Mouse (Mus musculus) intestine, embryonic 15.5 days (tissue): ENCODE data around the gene Tmem179b. TPM values are rescaled to one million over a fixed set of nuclear protein-coding genes. Genes with fewer than 3 reads are reported as not detected.
A peak's percentile ranks its signal among the peaks of the same experiment; 100 is the strongest.

Experiments
- ATAC-seq: fragments of 200-750 bp; cut with Nextera tagmentation; 2 replicates; pipeline ENCODE4 v1.8.0; 2017; ENCODE audit warnings: moderate TSS enrichment, moderate library complexity
- H3K27ac ChIP-seq: fragments of 300-500 bp; sonication (generic); 2 replicates; pipeline ENCODE4 v1.5.1; 2015; ENCODE audit warnings: mild to moderate bottlenecking, inconsistent platforms
- H3K27me3 ChIP-seq: fragments of 300-500 bp; sonication (generic); replicated peaks from 2 replicates; pipeline ENCODE4 v1.6.1; 2015; ENCODE audit warnings: inconsistent platforms
- H3K36me3 ChIP-seq: fragments of 300-500 bp; sonication (generic); 2 replicates; pipeline ENCODE4 v1.6.1; 2015; ENCODE audit warnings: inconsistent platforms
- H3K4me1 ChIP-seq: fragments of 300-500 bp; sonication (generic); replicated peaks from 2 replicates; pipeline ENCODE4 v1.6.1; 2015; ENCODE audit warnings: inconsistent platforms
- H3K4me2 ChIP-seq: fragments of 300-500 bp; sonication (generic); replicated peaks from 2 replicates; pipeline ENCODE4 v1.6.1; 2015; ENCODE audit warnings: mild to moderate bottlenecking, inconsistent platforms
- H3K4me3 ChIP-seq: fragments of 300-500 bp; sonication (generic); replicated peaks from 2 replicates; pipeline ENCODE4 v1.5.1; 2015; ENCODE audit warnings: inconsistent platforms
- H3K9ac ChIP-seq: fragments of 300-500 bp; sonication (generic); 2 replicates; pipeline ENCODE4 v1.6.1; 2015; ENCODE audit warnings: inconsistent platforms
- H3K9me3 ChIP-seq: fragments of 300-500 bp; sonication (generic); 2 replicates; pipeline ENCODE4 v1.6.1; 2016; ENCODE audit warnings: inconsistent platforms
- WGBS: fragments of 180-500 bp; shearing (Covaris S2); methylation state at CpG from one replicate; pipeline ENCODE4 v1.1.7; 2015; 5-methylcytosine and 5-hydroxymethylcytosine counted together
- polyA plus RNA-seq: library from polyadenylated mRNA; unstranded; fragments of >200 nt; fragmentation: Nextera tagmentation; extraction: Ambion mirVana; gene quantifications from 2 replicates; pipeline ENCODE4 v1.2.1, GENCODE M21; 2015

Tmem179b gene
- 90.4 and 102 TPM in 2 replicates for polyA plus RNA-seq

- peak; percentile 95 for ATAC-seq
These were observed at the start of gene Tmem179b for GRCm38 (mm10) chr19:8774086-8774835. TSS of gene Tmem179b (minus strand) at chr19:8774467.

DNA sequence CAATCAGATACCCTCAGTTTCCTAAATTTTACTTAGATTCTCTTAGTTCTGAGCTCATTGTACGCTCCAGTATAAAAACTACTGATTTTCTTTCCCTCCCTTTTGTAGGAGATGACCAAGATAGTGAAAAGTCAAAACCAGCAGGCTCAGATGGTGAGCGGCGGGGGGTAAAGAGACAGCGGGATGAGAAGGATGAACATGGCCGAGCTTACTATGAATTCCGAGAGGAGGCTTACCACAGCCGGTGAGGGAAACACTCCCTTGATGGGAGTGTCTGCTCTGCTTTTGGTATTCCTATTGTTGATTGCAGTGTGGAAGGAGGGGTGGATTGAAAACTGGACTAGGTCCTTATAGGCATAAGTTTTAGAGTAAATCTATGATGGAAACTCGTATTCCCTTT is 48.4 kb upstream of the Tmem179b start:
- Histone ChIP-seq H3K27ac (no peak overlapping the region), H3K9ac (peak overlapping the region; percentile 31), H3K36me3 (peaks cover 12% of the 10 kb centered on the region), H3K4me3 (peak overlapping the region; percentile 10; the same call in 1 of the 2 replicates), H3K4me1 (peaks cover 9% of the 10 kb centered on the region), H3K9me3 (no peaks in the 10 kb centered on the region), H3K4me2 (peak overlapping the region; percentile 80), H3K27me3 (no peaks in the 10 kb centered on the region)
- 69% methylated on average over 8 of the region's 8 CpGs for WGBS
- no peak for ATAC-seq

More at GRCm38 (mm10) chr19:8774086-8774835, at the start of gene Tmem179b:
- H3K4me1 ChIP-seq = peaks cover 22% of the 10 kb centered on the region
- no peaks in the 10 kb centered on the region for H3K9me3 ChIP-seq
- H3K27me3 ChIP-seq = no peaks in the 10 kb centered on the region
- peak within 1 kb of the TSS; percentile 100 for H3K27ac ChIP-seq
- H3K9ac ChIP-seq = peak within 1 kb of the TSS; percentile 84
- peak within 1 kb of the TSS; percentile 59 for H3K4me3 ChIP-seq
- no peaks in the 10 kb centered on the region for H3K36me3 ChIP-seq
- WGBS = under 1% methylated on average over 68 of the region's 68 CpGs
- peak within 1 kb of the TSS; percentile 90 for H3K4me2 ChIP-seq

- Histone ChIP-seq H3K36me3 (peaks cover 12% of the 10 kb centered on the region), H3K9me3 (no peaks in the 10 kb centered on the region), H3K27me3 (no peaks in the 10 kb centered on the region), H3K27ac (peak overlapping the region; percentile 100), H3K4me2 (peak overlapping the region; percentile 80), H3K4me1 (peaks cover 19% of the 10 kb centered on the region), H3K4me3 (peak overlapping the region; percentile 98), H3K9ac (peak overlapping the region; percentile 98)
- WGBS = 0% methylated on average over 7 of the region's 7 CpGs
- no peak for ATAC-seq
These were observed 46.9 kb upstream of the Tmem179b start for GRCm38 (mm10) chr19:8821146-8821545.

GRCm38 (mm10) chr19:8820424-8820956 is 46.2 kb upstream of the Tmem179b start:
- Histone ChIP-seq H3K9ac (peak overlapping the region; percentile 98), H3K27ac (peak overlapping the region; percentile 100), H3K4me2 (peak overlapping the region; percentile 80), H3K27me3 (no peaks in the 10 kb centered on the region), H3K9me3 (no peaks in the 10 kb centered on the region), H3K4me1 (peaks cover 21% of the 10 kb centered on the region), H3K4me3 (peak overlapping the region; percentile 98), H3K36me3 (peaks cover 16% of the 10 kb centered on the region)
- ATAC-seq = peak; percentile 26
- 0% methylated on average over 48 of the region's 48 CpGs for WGBS

DNA sequence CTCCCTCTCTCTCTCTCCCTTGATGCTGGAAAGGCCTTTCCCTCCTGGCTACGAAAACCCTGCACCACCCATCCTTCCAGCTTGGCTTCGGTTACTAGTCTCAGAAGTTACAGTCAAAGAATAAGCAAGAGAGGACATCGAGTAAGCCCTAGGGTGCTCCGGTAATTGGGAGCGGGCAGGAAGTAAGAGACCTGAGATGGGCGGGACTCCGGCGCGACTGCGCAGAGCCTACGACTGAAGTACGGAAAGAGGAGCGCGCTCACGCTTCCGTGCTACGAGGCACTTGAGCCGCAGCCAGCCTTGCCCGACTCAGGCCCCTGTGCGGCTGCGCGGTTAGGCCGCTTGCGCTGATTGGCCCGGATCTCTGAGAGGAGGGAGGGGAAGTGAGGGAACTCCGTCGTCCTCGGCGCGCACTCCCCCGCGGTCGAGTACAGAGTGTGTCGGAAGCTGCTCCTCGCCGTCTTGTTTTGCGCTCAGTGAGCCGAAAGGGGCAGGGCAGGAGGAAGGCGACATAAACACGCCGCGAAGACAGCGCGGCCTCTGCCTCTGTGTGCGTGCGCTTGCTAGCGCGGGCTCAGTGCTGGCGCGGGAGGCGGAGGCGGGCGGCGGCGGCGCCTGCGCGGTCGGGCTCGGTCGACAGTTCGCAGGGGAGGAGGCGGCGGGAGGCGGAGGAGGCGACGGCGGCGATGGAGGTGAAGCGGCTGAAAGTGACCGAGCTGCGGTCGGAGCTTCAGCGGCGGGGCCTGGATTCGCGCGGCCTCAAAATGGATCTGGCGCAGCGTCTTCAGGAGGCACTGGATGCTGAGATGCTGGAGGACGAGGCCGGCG is 45.5 kb upstream of the Tmem179b start, which contains the start of gene Hnrnpul2:
TSS of gene Hnrnpul2 (plus strand) at position 415 of the 828 bp plus-strand sequence.
- H3K27ac ChIP-seq = peak within 1 kb of the TSS; percentile 100
- H3K4me3 ChIP-seq = peak within 1 kb of the TSS; percentile 98
- peaks cover 14% of the 10 kb centered on the region for H3K36me3 ChIP-seq
- H3K9ac ChIP-seq = peak within 1 kb of the TSS; percentile 98
- peak within 1 kb of the TSS; percentile 80 for H3K4me2 ChIP-seq
- under 1% methylated on average over 81 of the region's 83 CpGs for whole genome bisulfite sequencing
- no peaks in the 10 kb centered on the region for H3K9me3 ChIP-seq
- no peaks in the 10 kb centered on the region for H3K27me3 ChIP-seq
- H3K4me1 ChIP-seq = peaks cover 21% of the 10 kb centered on the region
- peak; percentile 95 for ATAC-seq

DNA sequence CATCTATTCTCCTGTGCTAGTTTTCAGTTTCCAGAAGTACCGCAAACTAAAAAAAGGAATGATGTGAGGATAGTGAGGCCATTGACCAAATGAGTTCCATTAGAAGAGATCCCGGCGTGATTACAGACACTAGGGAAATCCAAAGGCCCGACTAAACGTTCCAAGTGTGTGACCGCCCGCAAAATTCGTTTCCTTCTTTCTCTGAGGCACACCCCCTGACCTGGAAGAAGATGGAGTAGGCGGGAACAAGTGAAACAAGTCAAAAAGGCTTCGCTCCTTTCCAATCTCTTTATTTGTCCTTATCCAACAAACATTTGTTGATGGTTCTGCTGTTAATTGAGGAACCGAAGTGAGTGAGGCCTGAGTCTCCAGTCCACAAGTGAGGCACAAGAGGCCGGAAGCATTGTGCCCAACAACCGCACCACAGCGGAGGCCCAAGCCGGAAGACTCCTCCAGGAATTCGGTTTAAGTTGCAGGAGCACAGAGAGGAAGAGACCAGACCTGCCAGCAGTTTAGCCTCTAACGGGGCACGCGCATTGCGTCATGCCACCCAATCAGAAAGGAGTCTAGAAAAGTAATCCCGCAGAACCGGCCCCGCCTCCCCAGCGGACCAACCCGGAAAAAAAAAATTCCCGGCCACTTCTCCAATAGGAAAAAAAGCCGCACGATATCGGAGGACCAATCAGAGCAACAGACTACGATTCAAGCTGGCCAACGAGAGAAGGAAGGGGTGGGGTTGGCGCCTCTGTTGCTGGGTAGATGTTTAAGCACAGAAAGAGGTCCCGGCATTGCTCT is 44.7 kb upstream of the Tmem179b start, which contains the start of gene Ttc9c:
TSS of gene Ttc9c (minus strand) at position 533 of the 795 bp plus-strand sequence.
- Histone ChIP-seq H3K27ac (peak within 1 kb of the TSS; percentile 100), H3K36me3 (peaks cover 6% of the 10 kb centered on the region), H3K27me3 (no peaks in the 10 kb centered on the region), H3K4me3 (peak within 1 kb of the TSS; percentile 98), H3K9ac (peak within 1 kb of the TSS; percentile 98), H3K4me1 (peaks cover 21% of the 10 kb centered on the region), H3K9me3 (no peaks in the 10 kb centered on the region), H3K4me2 (peak within 1 kb of the TSS; percentile 80)
- WGBS = under 1% methylated on average over 33 of the region's 33 CpGs
- peak; percentile 93 for ATAC-seq

- H3K4me1 ChIP-seq = peaks cover 21% of the 10 kb centered on the region
- peak overlapping the region; percentile 100 for H3K27ac ChIP-seq
- H3K9me3 ChIP-seq = no peaks in the 10 kb centered on the region
- H3K36me3 ChIP-seq = peaks cover 12% of the 10 kb centered on the region
- no peaks in the 10 kb centered on the region for H3K27me3 ChIP-seq
- peak overlapping the region; percentile 68 for H3K9ac ChIP-seq
- ATAC-seq = no peak
- peak overlapping the region; percentile 80 for H3K4me2 ChIP-seq
- WGBS = 21% methylated on average over 14 of the region's 14 CpGs
- peak overlapping the region; percentile 98 for H3K4me3 ChIP-seq
These were observed 44.1 kb upstream of the Tmem179b start for GRCm38 (mm10) chr19:8818301-8818798.

GRCm38 (mm10) chr19:8817001-8817400 is 42.7 kb upstream of the Tmem179b start:
- no peak overlapping the region for H3K4me3 ChIP-seq
- H3K9me3 ChIP-seq = no peaks in the 10 kb centered on the region
- H3K36me3 ChIP-seq = peaks cover 12% of the 10 kb centered on the region
- peak overlapping the region; percentile 11; the same call in 1 of the 2 replicates for H3K9ac ChIP-seq
- WGBS = 79% methylated on average over 3 of the region's 3 CpGs
- H3K27me3 ChIP-seq = no peaks in the 10 kb centered on the region
- H3K4me1 ChIP-seq = peaks cover 19% of the 10 kb centered on the region
- H3K4me2 ChIP-seq = peak overlapping the region; percentile 15
- ATAC-seq = no peak
- no peak overlapping the region for H3K27ac ChIP-seq

GRCm38 (mm10) chr19:8815812-8816211 is 41.5 kb upstream of the Tmem179b start:
- H3K4me2 ChIP-seq = no peak overlapping the region
- no peak overlapping the region; the same call in 1 of the 2 replicates for H3K9ac ChIP-seq
- H3K27me3 ChIP-seq = no peaks in the 10 kb centered on the region
- no peak overlapping the region for H3K4me3 ChIP-seq
- 73% methylated on average over 11 of the region's 11 CpGs for WGBS
- no peak overlapping the region for H3K27ac ChIP-seq
- peaks cover 18% of the 10 kb centered on the region for H3K36me3 ChIP-seq
- H3K4me1 ChIP-seq = peaks cover 19% of the 10 kb centered on the region
- no peak for ATAC-seq
- no peaks in the 10 kb centered on the region for H3K9me3 ChIP-seq

DNA sequence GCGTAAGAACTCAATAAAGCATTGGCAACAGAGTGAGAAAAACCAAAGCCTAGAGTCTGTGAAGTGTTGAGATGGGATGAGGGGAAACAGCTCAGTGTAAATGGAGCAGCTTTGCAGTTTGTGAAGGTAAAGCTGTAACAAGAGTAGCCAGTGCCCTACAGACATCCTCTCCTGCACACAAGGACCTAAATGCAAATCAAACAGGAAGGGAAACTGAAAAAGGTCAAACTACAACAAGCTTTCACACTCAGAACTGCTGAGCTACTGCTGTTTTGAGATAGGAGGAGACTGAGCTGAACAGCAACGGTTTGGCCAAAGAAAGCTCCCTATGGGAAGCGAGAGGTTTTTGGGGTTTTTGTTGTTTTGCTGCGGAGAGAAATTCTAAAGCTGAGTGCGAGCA is 32.5 kb upstream of the Tmem179b start:
- H3K4me3 ChIP-seq = no peak overlapping the region
- H3K27ac ChIP-seq = no peak overlapping the region
- 94% methylated on average over 5 of the region's 5 CpGs for WGBS
- no peak overlapping the region for H3K4me2 ChIP-seq
- H3K9me3 ChIP-seq = no peaks in the 10 kb centered on the region
- no peaks in the 10 kb centered on the region for H3K27me3 ChIP-seq
- H3K4me1 ChIP-seq = peaks cover 7% of the 10 kb centered on the region
- H3K9ac ChIP-seq = no peak overlapping the region
- H3K36me3 ChIP-seq = peaks cover 7% of the 10 kb centered on the region; the same call in 1 of the 2 replicates
- ATAC-seq = no peak
